25 mouse cellular contexts compared by ENCODE assay signal in the genomic region with DNA sequence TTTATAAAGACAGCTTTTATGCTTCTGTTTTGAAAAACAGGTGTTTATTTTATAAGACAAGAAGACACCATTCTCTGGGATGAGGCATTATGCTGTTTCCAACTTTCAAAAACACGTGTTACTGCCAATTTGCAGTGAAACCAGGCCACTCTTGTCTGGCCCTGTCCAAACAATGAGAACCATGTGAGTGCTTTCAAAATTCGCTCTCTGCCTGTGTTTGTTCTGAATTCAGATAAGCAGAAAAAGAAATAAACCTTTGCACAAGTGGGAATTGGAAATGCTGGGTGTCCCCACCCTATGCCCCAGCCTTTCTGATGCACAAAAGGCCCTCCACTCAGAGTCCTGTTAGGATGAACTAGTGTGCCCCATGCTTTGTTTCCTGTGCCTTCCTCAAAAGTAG. TPM values are rescaled to one million over a fixed set of nuclear protein-coding genes. Genes with fewer than 3 reads are reported as not detected.
DNase-seq lines count a peak whose midpoint lies in the region; TF ChIP-seq lines count a peak whose summit lies in the region.
"Had no signal": no experiment of that assay in that cellular context is flagged by ENCODE, and none has a peak within 500 bp of the region (broad histone marks: within the 10 kb centered on the region; RNA-seq: fewer than 3 reads in every experiment).

No protein-coding gene starts in this region.

- TF ChIP-seq CTCF in liver, adult 2 months (IDR thresholded peaks at IDR 0.05; ENCODE audit: low read depth, low read length) = no peak
- no peak for TF ChIP-seq CTCF in brain, embryonic 14.5 days (IDR thresholded peaks at IDR 0.05; ENCODE audit: borderline replicate concordance, extremely low read depth, insufficient read depth, insufficient read length)

- peak; percentile 96 for DNase-seq in liver, adult 2 months (ENCODE audit: extremely low read depth, low read depth, low spot score)
- no peak for DNase-seq in liver
- peak; percentile 38 for DNase-seq in lung, postnatal 25 days (ENCODE audit: low spot score)
- no peak for DNase-seq in lung, postnatal 14 days
- peak; percentile 53 for DNase-seq in adipocyte (ENCODE audit: low spot score)
- peak; percentile 27 for DNase-seq in brain, embryonic 14.5 days (ENCODE audit: low read depth)
- DNase-seq in kidney, postnatal 36 days = no peak
- DNase-seq: adrenal gland, adult 8-10 months; B cell, adult 2 months; cerebellum, adult 11 months; cerebellum, adult 9-10 months; cerebellum, postnatal 36 days; gastrocnemius, postnatal 25 days; heart, postnatal 14 days; kidney, adult 8-10 months; right cerebral cortex, postnatal 14 days had no signal

- WGBS in liver, adult 2 months = 3% methylated on average over 2 of the region's 2 CpGs

- no peaks in the 10 kb centered on the region for H3K27me3 ChIP-seq in liver, adult 2 months (ENCODE audit: control insufficient read depth, insufficient read depth, low read length)
- H3K27me3 ChIP-seq: forebrain, embryonic 13.5 days; heart, embryonic 13.5 days; liver, embryonic 12.5 days; lung, embryonic 15.5 days; neural tube, embryonic 13.5 days; stomach, embryonic 15.5 days had no signal

- H3K4me1 ChIP-seq in liver, adult 2 months (ENCODE audit: control insufficient read depth, insufficient read depth, low read length) = peaks cover 13% of the 10 kb centered on the region; the same call in 1 of the 2 replicates
- H3K4me1 ChIP-seq: liver, embryonic 12.5 days; stomach, embryonic 15.5 days had no signal

- no peaks in the 10 kb centered on the region for H3K36me3 ChIP-seq in liver, adult 2 months (ENCODE audit: control insufficient read depth, insufficient read depth, low read length)
- H3K36me3 ChIP-seq: heart, embryonic 13.5 days; hindbrain, embryonic 10.5 days; liver, embryonic 12.5 days; lung, embryonic 15.5 days; stomach, embryonic 15.5 days had no signal

- H3K4me3 ChIP-seq in liver, adult 2 months (ENCODE audit: insufficient read depth, low read depth, low read length) = no peak overlapping the region
- H3K4me3 ChIP-seq: forebrain, embryonic 13.5 days; heart, adult 2 months; heart, embryonic 13.5 days; hindbrain, embryonic 10.5 days; liver, embryonic 12.5 days; lung, embryonic 15.5 days; neural tube, embryonic 13.5 days; stomach, embryonic 15.5 days had no signal

- TF ChIP-seq POLR2A in liver, adult 2 months (IDR thresholded peaks at IDR 0.05; ENCODE audit: extremely low read depth, insufficient read depth, low read length) = no peak
- TF ChIP-seq POLR2A in brain, embryonic 14.5 days (IDR thresholded peaks at IDR 0.05; ENCODE audit: borderline replicate concordance, extremely low read depth, insufficient read depth, insufficient read length, poor library complexity, severe bottlenecking) = no peak

- peak overlapping the region; percentile 41; the same call in 1 of the 2 replicates for H3K27ac ChIP-seq in liver, adult 2 months (replicated peaks; ENCODE audit: insufficient read depth, low read depth, low read length)
- H3K27ac ChIP-seq: forebrain, embryonic 13.5 days; heart, adult 2 months; heart, embryonic 13.5 days; hindbrain, embryonic 10.5 days; kidney, postnatal 0 days; liver, embryonic 12.5 days; lung, embryonic 15.5 days; stomach, embryonic 15.5 days had no signal

- no peaks in the 10 kb centered on the region for H3K79me2 ChIP-seq in liver, adult 2 months (ENCODE audit: control insufficient read depth, insufficient read depth, low read length)

- H3K9ac ChIP-seq in liver, adult 2 months (ENCODE audit: low read depth, low read length) = no peak overlapping the region
- H3K9ac ChIP-seq: forebrain, embryonic 13.5 days; heart, embryonic 13.5 days; liver, embryonic 12.5 days; lung, embryonic 15.5 days; neural tube, embryonic 13.5 days; stomach, embryonic 15.5 days had no signal

RNA-seq across cellular contexts. Expression of a gene that starts 55.4 kb away (rescaled TPM):
- 81.7 and 88.7 TPM in 2 replicates for total RNA-seq in liver, adult 2 months (2014; rRNA removed)
- 48.1 and 61.2 TPM in 2 replicates for polyA plus RNA-seq in liver, adult 2 months (2012; rRNA removed)
- polyA plus RNA-seq in brain, embryonic 14.5 days (2012; rRNA removed) = 24.7 and 49.9 TPM in 2 replicates

Comparison
In these comparisons a context has a peak if more than half of its experiments do, and no peak if none do; other contexts are left out.
1. DNase-seq: peak in liver, adult 2 months (single experiment), lung, postnatal 25 days (single experiment), adipocyte (single experiment) and brain, embryonic 14.5 days (single experiment); none in liver (single experiment), lung, postnatal 14 days (single experiment) and kidney, postnatal 36 days (0 of 2).